ENCODE assay signal across 20 mouse cellular contexts in genomic region chr16:94656891-94657290, GRCm38 (mm10).
DNase-seq lines count a peak whose midpoint lies in the region; ATAC-seq and TF ChIP-seq lines count a peak whose summit lies in the region.
"Had no signal": no experiment of that assay in that cellular context is flagged by ENCODE, and none has a peak within 500 bp of the region (broad histone marks: within the 10 kb centered on the region; RNA-seq: fewer than 3 reads in every experiment).

No protein-coding gene starts in this region.

- no peak overlapping the region for H3K9ac ChIP-seq in heart, postnatal 0 days (replicated peaks; ENCODE audit: low read depth, low read length)
- no peak overlapping the region for H3K9ac ChIP-seq in neural tube, embryonic 14.5 days (replicated peaks; ENCODE audit: low read depth, low read length)
- no peak overlapping the region for H3K9ac ChIP-seq in neural tube, embryonic 15.5 days (replicated peaks)
- no peak overlapping the region for H3K9ac ChIP-seq in stomach, postnatal 0 days (ENCODE audit: low read length)
- H3K9ac ChIP-seq: forebrain, embryonic 15.5 days; hindbrain, embryonic 15.5 days had no signal

- peak overlapping the region; percentile 9; the same call in 1 of the 2 replicates for H3K4me2 ChIP-seq in heart, postnatal 0 days (ENCODE audit: low read depth, low read length)
- no peak overlapping the region for H3K4me2 ChIP-seq in neural tube, embryonic 14.5 days (ENCODE audit: low read depth, low read length)
- no peak overlapping the region for H3K4me2 ChIP-seq in neural tube, embryonic 15.5 days
- H3K4me2 ChIP-seq in stomach, postnatal 0 days (replicated peaks; ENCODE audit: low read depth): no peak overlapping the region
- H3K4me2 ChIP-seq: forebrain, embryonic 15.5 days; hindbrain, embryonic 15.5 days had no signal

- no peak overlapping the region for H3K4me3 ChIP-seq in heart, embryonic 10.5 days
- H3K4me3 ChIP-seq in heart, postnatal 0 days (ENCODE audit: low read depth, low read length): no peak overlapping the region
- H3K4me3 ChIP-seq in neural tube, embryonic 14.5 days (ENCODE audit: low read depth, low read length): no peak overlapping the region
- no peak overlapping the region for H3K4me3 ChIP-seq in neural tube, embryonic 15.5 days (replicated peaks)
- no peak overlapping the region for H3K4me3 ChIP-seq in stomach, postnatal 0 days (ENCODE audit: low read depth, low read length)
- H3K4me3 ChIP-seq: forebrain, embryonic 15.5 days; hindbrain, embryonic 15.5 days had no signal

- WGBS in heart, embryonic 10.5 days: 62% methylated on average over 7 of the region's 7 CpGs
- 37% methylated on average over 7 of the region's 7 CpGs for WGBS in heart, postnatal 0 days
- 77% methylated on average over 7 of the region's 7 CpGs for WGBS in neural tube, embryonic 14.5 days
- 81% methylated on average over 7 of the region's 7 CpGs for WGBS in neural tube, embryonic 15.5 days
- WGBS in stomach, postnatal 0 days: 58% methylated on average over 7 of the region's 7 CpGs

- H3K36me3 ChIP-seq in heart, embryonic 10.5 days: peaks cover 7% of the 10 kb centered on the region
- peaks cover 9% of the 10 kb centered on the region for H3K36me3 ChIP-seq in heart, postnatal 0 days (replicated peaks; ENCODE audit: control insufficient read depth, insufficient read depth, low read length)
- peaks cover 5% of the 10 kb centered on the region for H3K36me3 ChIP-seq in neural tube, embryonic 14.5 days (ENCODE audit: control insufficient read depth, insufficient read depth, low read length)
- H3K36me3 ChIP-seq in neural tube, embryonic 15.5 days: peaks cover 6% of the 10 kb centered on the region; the same call in 1 of the 2 replicates
- H3K36me3 ChIP-seq in stomach, postnatal 0 days (ENCODE audit: control insufficient read depth, insufficient read depth, low read length): no peaks in the 10 kb centered on the region

- DNase-seq in heart, embryonic 10.5 days (ENCODE audit: low spot score): no peak
- DNase-seq in heart, postnatal 25 days (ENCODE audit: low spot score): no peak
- no peak for DNase-seq in heart, postnatal 0 days (ENCODE audit: low spot score)
- no peak for DNase-seq in heart, postnatal 10 days
- DNase-seq in stomach, postnatal 0 days (ENCODE audit: low spot score): peak; percentile 11
- no peak for DNase-seq in urinary bladder, postnatal 25 days (ENCODE audit: low spot score)
- DNase-seq: adrenal gland, adult 2 months; adrenal gland, postnatal 25 days; cerebellum, adult 9-11 months; cerebellum, postnatal 36 days; gastrocnemius, postnatal 14 days; heart, postnatal 36 days had no signal

- peaks cover 30% of the 10 kb centered on the region for H3K4me1 ChIP-seq in heart, embryonic 10.5 days
- peaks cover 31% of the 10 kb centered on the region for H3K4me1 ChIP-seq in heart, postnatal 0 days (ENCODE audit: control insufficient read depth, insufficient read depth)
- 0 out of 2 replicates have a peak, but pooled peaks cover 12% of the 10 kb centered on the region for H3K4me1 ChIP-seq in neural tube, embryonic 14.5 days (ENCODE audit: control insufficient read depth, insufficient read depth, low read length)
- peaks cover 30% of the 10 kb centered on the region for H3K4me1 ChIP-seq in neural tube, embryonic 15.5 days
- H3K4me1 ChIP-seq in stomach, postnatal 0 days (replicated peaks; ENCODE audit: control insufficient read depth, insufficient read depth): no peaks in the 10 kb centered on the region

- no peak for ATAC-seq in heart, postnatal 0 days (ENCODE audit: insufficient read depth, low read depth)
- no peak for ATAC-seq in neural tube, embryonic 14.5 days (ENCODE audit: low read depth)
- no peak for ATAC-seq in neural tube, embryonic 15.5 days (ENCODE audit: low FRiP score)
- ATAC-seq in stomach, postnatal 0 days (ENCODE audit: low FRiP score, low TSS enrichment): no peak
- ATAC-seq: activated CD4-positive, CD25-positive, alpha-beta regulatory T cell, adult 4 months; forebrain, embryonic 15.5 days; intestine, embryonic 16.5 days; Patski had no signal

- H3K9me3 ChIP-seq in heart, embryonic 10.5 days: no peaks in the 10 kb centered on the region
- H3K9me3 ChIP-seq in heart, postnatal 0 days (replicated peaks; ENCODE audit: control insufficient read depth, low read length): no peaks in the 10 kb centered on the region
- no peaks in the 10 kb centered on the region for H3K9me3 ChIP-seq in neural tube, embryonic 14.5 days (ENCODE audit: control insufficient read depth, low read length)
- H3K9me3 ChIP-seq in neural tube, embryonic 15.5 days (replicated peaks): no peaks in the 10 kb centered on the region
- H3K9me3 ChIP-seq in stomach, postnatal 0 days (ENCODE audit: control insufficient read depth, low read length): no peaks in the 10 kb centered on the region
- H3K9me3 ChIP-seq: forebrain, embryonic 15.5 days; hindbrain, embryonic 15.5 days had no signal

- no peak for TF ChIP-seq EP300 in heart, postnatal 0 days (IDR thresholded peaks at IDR 0.05; ENCODE audit: low read depth)
- no peak for TF ChIP-seq EP300 in stomach, postnatal 0 days (optimal IDR thresholded peaks at IDR 0.05)

- no peak for TF ChIP-seq CTCF in heart, postnatal 0 days (IDR thresholded peaks at IDR 0.05; ENCODE audit: low read depth)
- no peak for TF ChIP-seq CTCF in stomach, postnatal 0 days (IDR thresholded peaks at IDR 0.05; ENCODE audit: low read depth)

- peak overlapping the region; percentile 32; the same call in 1 of the 2 replicates for H3K27ac ChIP-seq in heart, embryonic 10.5 days
- H3K27ac ChIP-seq in heart, postnatal 0 days (ENCODE audit: low read depth): peak overlapping the region; percentile 48
- peak overlapping the region; percentile 23; the same call in 1 of the 2 replicates for H3K27ac ChIP-seq in neural tube, embryonic 14.5 days (ENCODE audit: low read depth, low read length)
- H3K27ac ChIP-seq in neural tube, embryonic 15.5 days (replicated peaks): no peak overlapping the region
- no peak overlapping the region for H3K27ac ChIP-seq in stomach, postnatal 0 days (replicated peaks)
- H3K27ac ChIP-seq: forebrain, embryonic 15.5 days; hindbrain, embryonic 15.5 days had no signal

- H3K27me3 ChIP-seq in heart, embryonic 10.5 days (ENCODE audit: insufficient read depth, poor library complexity, severe bottlenecking): no peaks in the 10 kb centered on the region
- no peaks in the 10 kb centered on the region for H3K27me3 ChIP-seq in heart, postnatal 0 days (ENCODE audit: control insufficient read depth, insufficient read depth, low read length)
- H3K27me3 ChIP-seq in neural tube, embryonic 14.5 days (ENCODE audit: control insufficient read depth, insufficient read depth, low read length): no peaks in the 10 kb centered on the region
- H3K27me3 ChIP-seq in neural tube, embryonic 15.5 days (replicated peaks): no peaks in the 10 kb centered on the region
- H3K27me3 ChIP-seq in stomach, postnatal 0 days (ENCODE audit: control insufficient read depth, insufficient read depth, low read length): no peaks in the 10 kb centered on the region
- H3K27me3 ChIP-seq: CH12.LX; forebrain, embryonic 15.5 days; hindbrain, embryonic 15.5 days; Patski had no signal

- intact Hi-C loops in heart, postnatal 25 days (cut with DNase I): loop anchor here (5.0 kb wide), 1 partner anchor 35 kb away; no protein-coding TSS in a partner anchor
- intact Hi-C loops in heart, postnatal 10 days (cut with DNase I): no loop called here

Comparison
In these comparisons a context has a peak if more than half of its experiments do, and no peak if none do; other contexts are left out.
1. H3K27ac ChIP-seq: peak in heart, embryonic 10.5 days (single experiment), heart, postnatal 0 days (single experiment) and neural tube, embryonic 14.5 days (single experiment); none in neural tube, embryonic 15.5 days (single experiment) and stomach, postnatal 0 days (single experiment).